Mouse (Mus musculus) G1E-ER4 (cell line): ENCODE data around the gene Umod. TPM values are rescaled to one million over a fixed set of nuclear protein-coding genes. Genes with fewer than 3 reads are reported as not detected.

Experiments used
- GATA1 ChIP-seq: IDR thresholded peaks from one replicate; pipeline ENCODE4 v1.8.0; 2012; ENCODE audit warnings: low read length, inconsistent platforms
- polyA plus RNA-seq: library from polyadenylated mRNA; stranded (reverse); fragments of >175 nt; gene quantifications from 2 replicates; pipeline ENCODE4 v1.2.3, GENCODE M21; 2012

The Umod gene
- not detected in 2 replicates for polyA plus RNA-seq

DNA sequence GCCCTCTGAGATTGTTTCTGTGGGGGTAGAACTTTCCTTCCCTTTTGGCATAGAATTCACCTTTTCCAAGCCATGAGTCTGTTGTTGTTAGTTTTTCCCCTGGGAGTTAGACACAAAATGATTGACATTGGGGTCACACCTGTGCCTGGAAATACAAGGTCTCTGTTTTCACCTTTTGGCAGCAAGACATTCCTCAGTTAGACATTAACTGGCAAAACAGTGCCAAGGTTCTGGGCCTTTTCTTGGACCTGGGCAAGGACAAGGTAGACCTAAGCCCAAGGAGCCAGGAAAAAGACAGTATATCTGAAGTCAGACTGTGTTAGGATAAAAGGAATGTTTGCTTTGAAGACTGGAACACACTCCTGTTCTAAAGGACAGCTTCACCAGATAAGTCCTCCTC, at the start of gene Umod:
TSS of gene Umod (minus strand) at position 27 of the 400 bp plus-strand sequence.
- TF ChIP-seq GATA1, result no peak

DNA sequence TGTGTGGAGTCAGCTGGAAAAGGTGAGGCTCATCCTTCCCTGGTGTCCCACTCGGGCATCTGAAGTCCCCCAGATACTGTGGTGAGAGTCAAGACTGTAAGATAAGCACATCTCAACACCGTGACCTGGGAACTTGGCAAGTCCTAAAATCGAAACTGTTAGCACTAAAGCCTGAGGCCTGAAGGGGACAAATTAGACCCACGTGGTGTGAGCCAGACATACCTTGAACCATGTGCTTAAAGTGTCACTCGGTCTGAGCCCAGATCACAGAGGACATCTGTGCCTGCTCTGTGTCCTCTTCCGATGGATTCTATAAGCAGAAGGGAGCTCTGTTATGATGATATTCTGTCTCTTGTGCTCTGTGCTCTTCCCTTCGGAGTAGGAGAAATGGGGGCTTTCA, 49.5 kb upstream of the Umod start:
- no peak for TF ChIP-seq GATA1

GRCm38 (mm10) chr7:119527548-119527947, 48.5 kb upstream of the Umod start:
- TF ChIP-seq GATA1, result no peak

- TF ChIP-seq GATA1, result no peak
These were observed 48.1 kb upstream of the Umod start for GRCm38 (mm10) chr7:119527135-119527534.

- no peak for TF ChIP-seq GATA1
These were observed 47.4 kb upstream of the Umod start for GRCm38 (mm10) chr7:119526486-119526885.

DNA sequence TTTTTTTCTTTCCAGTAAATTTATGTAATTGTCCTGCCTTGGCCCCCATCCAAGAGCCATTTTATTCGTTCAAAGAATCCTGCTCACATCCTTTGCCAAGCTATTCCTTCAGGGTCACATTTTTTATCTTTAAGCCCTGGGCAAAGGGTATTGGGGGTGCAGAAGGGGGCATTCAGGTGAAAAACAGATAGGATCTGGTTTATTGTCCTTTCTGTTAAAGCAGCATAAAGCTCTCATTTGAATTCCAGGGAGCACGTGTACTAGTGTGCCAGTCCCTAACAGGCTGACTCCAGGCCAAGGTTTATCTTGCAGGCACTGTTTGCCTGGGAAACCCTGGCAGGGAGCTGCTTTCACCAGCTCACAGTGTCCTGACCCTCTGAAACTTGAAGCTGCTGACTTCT, 46.8 kb upstream of the Umod start:
- TF ChIP-seq GATA1, result no peak

DNA sequence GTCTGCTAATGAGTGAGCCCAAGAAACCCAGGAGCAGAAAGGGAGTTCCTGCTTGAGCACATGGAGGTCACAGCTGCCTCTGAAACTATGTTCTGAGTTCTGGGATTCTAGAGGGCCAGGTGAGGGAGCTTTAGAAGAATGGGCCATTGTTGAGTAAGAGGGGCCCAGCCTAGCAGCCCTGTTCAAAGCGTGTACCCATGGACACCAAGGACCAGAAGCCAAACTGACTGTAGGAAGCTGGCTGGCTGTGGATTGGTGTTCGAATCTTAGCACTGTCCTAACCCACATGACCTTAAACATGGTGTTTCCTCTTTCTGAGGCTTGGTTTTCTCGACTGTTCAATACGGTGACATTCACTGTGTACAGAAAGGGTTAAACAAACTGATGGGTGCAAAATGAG, 44.3 kb upstream of the Umod start, which contains the start of gene Pdilt:
TSS of gene Pdilt (minus strand) at position 101 of the 400 bp plus-strand sequence.
- no peak for TF ChIP-seq GATA1

GRCm38 (mm10) chr7:119522385-119522784, 43.3 kb upstream of the Umod start:
- TF ChIP-seq GATA1, result no peak

GRCm38 (mm10) chr7:119521816-119522215, 42.7 kb upstream of the Umod start:
- no peak for TF ChIP-seq GATA1

- no peak for TF ChIP-seq GATA1
These were observed 40.6 kb upstream of the Umod start for GRCm38 (mm10) chr7:119519654-119520053.

DNA sequence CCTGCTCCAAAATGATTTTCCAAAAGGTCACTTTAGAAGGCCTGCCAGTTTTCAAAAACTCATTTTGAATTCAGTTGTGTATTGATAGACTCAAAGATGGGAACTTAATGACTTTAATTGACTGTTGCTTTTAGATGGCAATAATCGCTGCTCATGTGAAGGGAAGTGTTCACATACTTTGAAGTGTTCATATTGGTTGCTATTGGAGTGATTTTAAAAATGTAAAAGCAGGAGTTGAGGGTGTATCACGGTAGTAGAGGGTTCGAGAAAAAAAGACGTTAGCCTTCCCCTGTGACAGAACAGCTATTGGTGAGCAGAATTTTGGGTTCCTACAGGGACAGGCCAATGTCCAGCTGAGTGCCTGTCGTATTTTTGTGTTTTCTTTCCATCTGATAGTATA, 40.1 kb upstream of the Umod start, which contains the start of gene Acsm5:
TSS of gene Acsm5 (plus strand) at position 301 of the 400 bp plus-strand sequence.
- no peak for TF ChIP-seq GATA1

GRCm38 (mm10) chr7:119516272-119516558, 37.1 kb upstream of the Umod start:
- TF ChIP-seq GATA1, result no peak

DNA sequence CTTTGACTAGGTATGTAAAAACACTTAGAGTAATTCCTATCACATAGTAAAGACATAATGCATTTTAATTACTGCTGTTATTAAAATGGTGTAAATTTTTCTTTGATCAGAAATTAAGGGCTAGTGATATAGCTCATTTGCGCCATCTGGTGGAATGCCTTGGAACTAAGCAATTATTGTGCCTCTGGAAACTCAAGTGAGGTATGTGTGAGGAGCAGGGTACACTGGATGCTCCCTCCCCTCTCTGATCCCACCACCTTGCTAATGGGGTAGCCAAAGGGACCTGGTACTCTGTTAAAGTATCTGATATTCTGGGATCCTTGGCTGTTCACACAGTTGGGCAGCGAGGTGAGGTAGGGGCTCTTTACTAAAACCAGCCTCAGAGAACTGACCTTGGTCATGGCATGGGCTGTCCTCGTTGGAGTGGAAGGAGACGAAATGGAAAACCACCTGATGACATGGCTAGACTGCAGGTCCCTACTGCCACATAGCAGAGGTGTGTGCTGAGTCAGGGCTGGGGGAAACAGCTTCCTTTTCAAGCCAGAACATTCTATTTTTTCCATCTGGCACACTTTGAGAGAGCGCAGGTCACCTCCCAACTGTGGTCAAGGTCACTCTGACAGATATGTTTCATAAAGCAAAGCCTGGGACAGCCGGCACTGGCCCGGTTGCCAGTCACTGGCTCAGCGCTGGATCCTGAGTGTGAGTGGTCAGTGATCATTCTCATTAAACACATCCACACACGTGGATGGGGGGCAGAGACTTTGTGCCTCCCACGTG, 36.6 kb upstream of the Umod start:
- no peak for TF ChIP-seq GATA1

GRCm38 (mm10) chr7:119513056-119513455, 34.0 kb upstream of the Umod start:
- no peak for TF ChIP-seq GATA1

DNA sequence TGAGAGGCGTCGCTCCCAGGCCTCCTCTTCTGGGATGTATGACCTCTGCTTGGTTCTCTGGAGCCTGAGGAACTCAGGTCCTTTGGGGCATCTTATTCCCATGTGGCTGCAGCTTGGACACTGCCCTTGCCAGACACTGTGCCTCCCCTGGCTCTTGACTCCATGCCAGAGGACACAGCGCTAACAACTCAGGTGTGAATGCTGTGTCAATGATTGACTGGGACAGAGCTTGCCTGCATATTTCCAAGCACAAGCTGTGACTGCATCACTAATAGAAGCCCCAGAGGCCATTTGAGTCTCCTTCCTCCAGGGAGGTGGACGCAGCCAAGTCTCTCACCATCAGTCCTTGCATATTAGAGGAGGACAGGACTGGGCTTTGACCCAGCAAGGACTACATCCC, 32.1 kb upstream of the Umod start:
- no peak for TF ChIP-seq GATA1

GRCm38 (mm10) chr7:119490041-119490780, 11.1 kb upstream of the Umod start:
- TF ChIP-seq GATA1, result no peak

- no peak for TF ChIP-seq GATA1
These were observed 7.6 kb upstream of the Umod start for GRCm38 (mm10) chr7:119486683-119487082.
